39 mouse cellular contexts compared by ENCODE assay signal in the genomic region with DNA sequence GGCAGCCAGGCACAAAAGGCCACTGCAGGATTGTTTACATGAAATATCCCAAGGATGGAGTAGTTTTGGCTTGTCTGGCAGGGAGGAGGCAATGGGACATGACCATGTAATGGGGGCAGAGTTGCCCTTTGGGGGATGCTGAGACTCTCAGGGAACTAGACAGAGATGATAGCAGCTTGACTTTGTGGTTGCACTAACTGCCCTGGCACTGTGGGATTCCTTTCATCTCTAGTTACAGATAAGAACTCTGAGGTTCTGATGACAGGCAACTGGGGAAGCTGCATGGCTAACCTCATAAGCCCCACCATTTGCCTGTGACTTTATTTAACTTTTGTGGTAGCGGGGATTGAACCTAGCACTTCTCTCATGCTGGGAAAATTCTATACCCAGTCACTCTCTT. TPM values are rescaled to one million over a fixed set of nuclear protein-coding genes. Genes with fewer than 3 reads are reported as not detected.
"Had no signal": no experiment of that assay in that cellular context is flagged by ENCODE, and none has a peak within 500 bp of the region (broad histone marks: within the 10 kb centered on the region; RNA-seq: fewer than 3 reads in every experiment).

No protein-coding gene starts in this region.

- H3K4me1 ChIP-seq: hindbrain, embryonic 15.5 days; limb, embryonic 15.5 days had no signal

- H3K4me3 ChIP-seq: gastrocnemius, adult 2 months; heart, embryonic 13.5 days; heart, embryonic 15.5 days; hindbrain, embryonic 13.5 days; hindbrain, embryonic 15.5 days; kidney, embryonic 15.5 days; limb, embryonic 13.5 days; limb, embryonic 15.5 days; liver, embryonic 12.5 days had no signal

- H3K9me3 ChIP-seq: heart, embryonic 13.5 days; heart, embryonic 15.5 days; hindbrain, embryonic 13.5 days; hindbrain, embryonic 15.5 days; kidney, embryonic 15.5 days; limb, embryonic 13.5 days; limb, embryonic 15.5 days; liver, embryonic 12.5 days had no signal

- DNase-seq: gastrocnemius, adult 2 months; gastrocnemius, postnatal 10 days; gastrocnemius, postnatal 25 days; heart, adult 18-20 months; heart, postnatal 14 days; heart, postnatal 36 days; kidney, adult 11 months; kidney, adult 2 months; kidney, adult 9 months; kidney, postnatal 14 days; kidney, postnatal 36 days; layer of hippocampus, adult 9-11 months; layer of hippocampus, postnatal 36 days; left cerebral cortex, postnatal 4 days had no signal

- H3K36me3 ChIP-seq: heart, embryonic 13.5 days; heart, embryonic 15.5 days; hindbrain, embryonic 13.5 days; hindbrain, embryonic 15.5 days; kidney, embryonic 15.5 days; limb, embryonic 13.5 days; limb, embryonic 15.5 days; liver, embryonic 12.5 days had no signal

- H3K9ac ChIP-seq: heart, embryonic 13.5 days; heart, embryonic 15.5 days; hindbrain, embryonic 13.5 days; hindbrain, embryonic 15.5 days; kidney, embryonic 15.5 days; limb, embryonic 15.5 days; liver, embryonic 12.5 days had no signal

- H3K27ac ChIP-seq: gastrocnemius, adult 2 months; heart, embryonic 13.5 days; heart, embryonic 15.5 days; hindbrain, embryonic 13.5 days; hindbrain, embryonic 15.5 days; hindbrain, postnatal 0 days; kidney, embryonic 15.5 days; kidney, postnatal 0 days; limb, embryonic 13.5 days; limb, embryonic 15.5 days; liver, embryonic 12.5 days had no signal

- ATAC-seq: hindbrain, postnatal 0 days; intestine, embryonic 16.5 days; liver, embryonic 12.5 days had no signal

- H3K27me3 ChIP-seq: heart, embryonic 13.5 days; heart, embryonic 15.5 days; hindbrain, embryonic 13.5 days; hindbrain, embryonic 15.5 days; kidney, embryonic 15.5 days; limb, embryonic 13.5 days; limb, embryonic 15.5 days; liver, embryonic 12.5 days had no signal

RNA-seq across cellular contexts. Expression of a gene that starts 19.2 kb away (rescaled TPM):
- total RNA-seq: gastrocnemius, adult 2 months; gastrocnemius, postnatal 10 days; gastrocnemius, postnatal 25 days; gastrocnemius, postnatal 4 days; heart, adult 18-20 months; heart, postnatal 14 days; heart, postnatal 36 days; hematopoietic stem cell, adult 5-6 weeks; hindbrain, postnatal 0 days; layer of hippocampus, adult 18-20 months; layer of hippocampus, adult 8-10 months; layer of hippocampus, postnatal 14 days; layer of hippocampus, postnatal 36 days; left cerebral cortex, adult 18-20 months; left cerebral cortex, adult 8-10 months; left cerebral cortex, postnatal 10 days; left cerebral cortex, postnatal 25 days; left cerebral cortex, postnatal 4 days had no signal
- polyA plus RNA-seq: heart, embryonic 11.5 days; heart, embryonic 13.5 days; heart, postnatal 0 days; hindbrain, embryonic 11.5 days; hindbrain, embryonic 13.5 days; hindbrain, embryonic 15.5 days; hindbrain, postnatal 0 days; kidney, adult 2 months; limb, embryonic 11.5 days; liver, embryonic 12.5 days had no signal

RNA-seq across cellular contexts. Expression of a gene that starts 21.0 kb away (rescaled TPM):
- total RNA-seq: gastrocnemius, adult 2 months; gastrocnemius, postnatal 10 days; gastrocnemius, postnatal 25 days; gastrocnemius, postnatal 4 days; heart, adult 18-20 months; heart, postnatal 36 days; hindbrain, postnatal 0 days; layer of hippocampus, postnatal 14 days; layer of hippocampus, postnatal 36 days; left cerebral cortex, adult 18-20 months; liver, adult 2 months had no signal
- polyA plus RNA-seq: heart, embryonic 11.5 days; heart, embryonic 13.5 days; heart, postnatal 0 days; hindbrain, embryonic 11.5 days; hindbrain, embryonic 15.5 days; hindbrain, postnatal 0 days had no signal

RNA-seq across cellular contexts. Expression of a gene that starts 25.5 kb away (rescaled TPM):
- total RNA-seq: gastrocnemius, postnatal 25 days; hematopoietic stem cell, adult 5-6 weeks; layer of hippocampus, adult 18-20 months; layer of hippocampus, postnatal 36 days; left cerebral cortex, adult 8-10 months; left cerebral cortex, postnatal 10 days; left cerebral cortex, postnatal 25 days had no signal
- polyA plus RNA-seq: hindbrain, embryonic 13.5 days; limb, embryonic 11.5 days had no signal

RNA-seq across cellular contexts. Expression of a gene that starts 31.2 kb away (rescaled TPM):
- total RNA-seq: hematopoietic stem cell, adult 5-6 weeks had no signal
